Mouse (Mus musculus) forebrain, embryonic 15.5 days (tissue): ENCODE results near the gene Sst. TPM values are rescaled to one million over a fixed set of nuclear protein-coding genes. Genes with fewer than 3 reads are reported as not detected.
"Not testable (repeated sequence)": the region's sequence is repeated elsewhere in the genome, so short reads cannot be mapped to it uniquely, and the experiment has no call there.

ENCODE experiments used
- ATAC-seq: fragments of 200-750 bp; cut with Nextera tagmentation; replicated peaks from 2 replicates; pipeline ENCODE4 v1.8.0; 2017; ENCODE audit warnings: mild to moderate bottlenecking, moderate TSS enrichment, moderate library complexity
- H3K27ac ChIP-seq: fragments of 300-500 bp; sonication (generic); replicated peaks from 2 replicates; pipeline ENCODE4 v1.5.1; 2015; ENCODE audit warnings: mild to moderate bottlenecking, inconsistent platforms
- H3K27me3 ChIP-seq: fragments of 300-500 bp; sonication (generic); 2 replicates; pipeline ENCODE4 v1.6.1; 2015; ENCODE audit warnings: inconsistent platforms
- H3K36me3 ChIP-seq: fragments of 300-500 bp; sonication (generic); 2 replicates; pipeline ENCODE4 v1.6.1; 2015; ENCODE audit warnings: mild to moderate bottlenecking, inconsistent platforms
- H3K4me1 ChIP-seq: fragments of 300-500 bp; sonication (generic); 2 replicates; pipeline ENCODE4 v1.6.1; 2015; ENCODE audit warnings: inconsistent platforms
- H3K4me2 ChIP-seq: fragments of 300-500 bp; sonication (generic); replicated peaks from 2 replicates; pipeline ENCODE4 v1.6.1; 2015; ENCODE audit warnings: mild to moderate bottlenecking, inconsistent platforms
- H3K4me3 ChIP-seq: fragments of 300-500 bp; sonication (generic); 2 replicates; pipeline ENCODE4 v1.5.1; 2015; ENCODE audit warnings: mild to moderate bottlenecking, inconsistent platforms
- H3K9ac ChIP-seq: fragments of 300-500 bp; sonication (generic); replicated peaks from 2 replicates; pipeline ENCODE4 v1.6.1; 2015; ENCODE audit warnings: mild to moderate bottlenecking, inconsistent platforms
- H3K9me3 ChIP-seq: fragments of 300-500 bp; sonication (generic); 2 replicates; pipeline ENCODE4 v1.6.1; 2016; ENCODE audit warnings: inconsistent platforms
- WGBS: fragments of 180-500 bp; shearing (Covaris S2); methylation state at CpG from one replicate; pipeline ENCODE4 v1.1.7; 2015; ENCODE audit warnings: mixed read lengths; 5-methylcytosine and 5-hydroxymethylcytosine counted together
- polyA plus RNA-seq: library from polyadenylated mRNA; unstranded; fragments of >200 nt; fragmentation: Nextera tagmentation; extraction: Ambion mirVana; gene quantifications from 2 replicates; pipeline ENCODE4 v1.2.1, GENCODE M21; 2015

Sst gene
- polyA plus RNA-seq = 200 and 208 TPM in 2 replicates

GRCm38 (mm10) chr16:23890636-23891035 lies at the start of gene Sst:
Sst (minus strand) TSS chr16:23890958.
- 4% methylated on average over 26 of the region's 26 CpGs for WGBS
- no peak within 1 kb of the TSS for H3K27ac ChIP-seq
- no peaks in the 10 kb centered on the region for H3K9me3 ChIP-seq
- H3K4me2 ChIP-seq = peak within 1 kb of the TSS; percentile 31
- H3K27me3 ChIP-seq = peaks cover 31% of the 10 kb centered on the region
- peaks cover 5% of the 10 kb centered on the region; the same call in 1 of the 2 replicates for H3K4me1 ChIP-seq
- peak within 1 kb of the TSS; percentile 23 for H3K4me3 ChIP-seq
- no peak within 1 kb of the TSS for H3K9ac ChIP-seq
- H3K36me3 ChIP-seq = no peaks in the 10 kb centered on the region
- 0 out of 2 replicates have a peak, but pooled peaks have one; percentile 53 for ATAC-seq

- ATAC-seq = no peak
- H3K36me3 ChIP-seq = no peaks in the 10 kb centered on the region
- no peak overlapping the region for H3K27ac ChIP-seq
- H3K4me3 ChIP-seq = no peak overlapping the region
- no peak overlapping the region for H3K4me2 ChIP-seq
- H3K4me1 ChIP-seq = no peaks in the 10 kb centered on the region
- no peaks in the 10 kb centered on the region for H3K9me3 ChIP-seq
- H3K27me3 ChIP-seq = no peaks in the 10 kb centered on the region
- H3K9ac ChIP-seq = no peak overlapping the region
- WGBS = 73% methylated on average over 2 of the region's 2 CpGs
Observed at GRCm38 (mm10) chr16:23934397-23934796, 43.6 kb upstream of the Sst start.

DNA sequence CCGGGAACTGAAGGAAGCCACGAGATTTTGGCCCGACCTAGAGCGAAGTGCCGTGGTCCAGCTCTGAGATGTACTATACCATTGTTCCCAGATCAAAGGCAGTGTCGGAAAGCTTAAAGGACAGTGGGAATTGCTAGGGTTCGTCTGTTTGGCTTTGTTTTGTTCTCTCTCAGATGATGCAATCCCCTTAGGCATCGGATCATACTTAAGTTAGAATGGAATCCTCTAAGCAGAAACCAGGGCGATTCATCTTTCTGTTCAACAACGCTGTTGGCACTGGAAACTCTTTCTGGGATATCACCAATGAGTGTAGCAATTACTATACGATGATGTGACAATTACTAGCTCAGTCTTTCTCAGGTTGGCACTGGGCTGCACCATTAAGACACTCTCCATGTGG lies 41.5 kb upstream of the Sst start, which contains the start of gene Rtp2:
Gene Rtp2, minus strand, starts transcription at position 101 of the 400 bp plus-strand sequence.
- Histone ChIP-seq H3K4me2 (no peak within 1 kb of the TSS), H3K9ac (no peak within 1 kb of the TSS), H3K36me3 (no peaks in the 10 kb centered on the region), H3K4me1 (no peaks in the 10 kb centered on the region), H3K27me3 (no peaks in the 10 kb centered on the region), H3K27ac (no peak within 1 kb of the TSS), H3K9me3 (no peaks in the 10 kb centered on the region), H3K4me3 (no peak within 1 kb of the TSS)
- 58% methylated on average over 11 of the region's 11 CpGs for WGBS
- ATAC-seq = no peak

- no peaks in the 10 kb centered on the region for H3K36me3 ChIP-seq
- no peaks in the 10 kb centered on the region for H3K27me3 ChIP-seq
- H3K4me1 ChIP-seq = no peaks in the 10 kb centered on the region
- H3K9ac ChIP-seq = no peak overlapping the region
- no peak overlapping the region for H3K27ac ChIP-seq
- no peak for ATAC-seq
- no peak overlapping the region for H3K4me3 ChIP-seq
- no peak overlapping the region for H3K4me2 ChIP-seq
- 70% methylated on average over 18 of the region's 18 CpGs for WGBS
- H3K9me3 ChIP-seq = no peaks in the 10 kb centered on the region
Observed at GRCm38 (mm10) chr16:23931275-23931674, 40.5 kb upstream of the Sst start.

GRCm38 (mm10) chr16:23930426-23931073 lies 39.8 kb upstream of the Sst start:
- Histone ChIP-seq H3K27ac (no peak overlapping the region), H3K4me2 (no peak overlapping the region), H3K36me3 (no peaks in the 10 kb centered on the region), H3K4me1 (no peaks in the 10 kb centered on the region), H3K9me3 (no peaks in the 10 kb centered on the region), H3K27me3 (no peaks in the 10 kb centered on the region), H3K4me3 (no peak overlapping the region), H3K9ac (no peak overlapping the region)
- ATAC-seq = no peak
- 93% methylated on average over 3 of the region's 3 CpGs for WGBS

GRCm38 (mm10) chr16:23927301-23928114 lies 36.8 kb upstream of the Sst start:
- 91% methylated on average over 33 of the region's 33 CpGs for WGBS
- no peak overlapping the region for H3K27ac ChIP-seq
- H3K9me3 ChIP-seq = no peaks in the 10 kb centered on the region
- H3K36me3 ChIP-seq = no peaks in the 10 kb centered on the region
- no peaks in the 10 kb centered on the region for H3K27me3 ChIP-seq
- no peak overlapping the region for H3K4me3 ChIP-seq
- no peaks in the 10 kb centered on the region for H3K4me1 ChIP-seq
- no peak for ATAC-seq
- no peak overlapping the region for H3K4me2 ChIP-seq
- no peak overlapping the region for H3K9ac ChIP-seq

DNA sequence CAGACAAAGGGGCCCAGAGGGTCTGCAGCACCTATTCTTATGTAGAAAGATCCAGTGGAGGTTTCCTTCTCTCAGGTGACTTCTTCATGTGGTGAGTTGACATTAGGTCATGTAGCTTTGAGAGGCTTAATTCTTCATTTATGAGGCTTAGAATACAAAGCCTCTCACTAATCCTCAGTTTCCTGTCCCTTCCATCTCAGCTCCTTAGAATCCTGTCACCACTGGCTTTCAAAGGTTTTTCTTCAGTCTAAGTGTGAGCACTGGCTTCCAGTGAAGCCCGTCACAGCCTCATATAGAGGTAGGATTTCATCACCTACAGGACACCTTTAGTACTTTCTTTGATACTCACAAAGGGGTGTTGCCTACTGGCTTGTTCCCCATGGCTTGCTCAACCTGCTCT lies 32.1 kb upstream of the Sst start:
- 90% methylated on average over 1 of the region's 1 CpGs for WGBS

GRCm38 (mm10) chr16:23921697-23922096 lies 30.9 kb upstream of the Sst start:
- H3K9ac ChIP-seq = no peak overlapping the region
- H3K4me1 ChIP-seq = no peaks in the 10 kb centered on the region
- 62% methylated on average over 5 of the region's 5 CpGs for WGBS
- H3K36me3 ChIP-seq = no peaks in the 10 kb centered on the region
- H3K4me2 ChIP-seq = no peak overlapping the region
- no peaks in the 10 kb centered on the region for H3K27me3 ChIP-seq
- ATAC-seq = no peak
- H3K9me3 ChIP-seq = no peaks in the 10 kb centered on the region
- no peak overlapping the region for H3K27ac ChIP-seq
- H3K4me3 ChIP-seq = no peak overlapping the region

More for the DNA sequence above, 32.1 kb upstream of the Sst start:
- no peaks in the 10 kb centered on the region for H3K27me3 ChIP-seq
- H3K27ac ChIP-seq = no peak overlapping the region
- no peaks in the 10 kb centered on the region for H3K36me3 ChIP-seq
- H3K4me2 ChIP-seq = no peak overlapping the region
- H3K9ac ChIP-seq = no peak overlapping the region
- no peaks in the 10 kb centered on the region for H3K9me3 ChIP-seq
- H3K4me3 ChIP-seq = no peak overlapping the region
- ATAC-seq = no peak
- no peaks in the 10 kb centered on the region for H3K4me1 ChIP-seq

- WGBS = 84% methylated on average over 2 of the region's 2 CpGs
- no peaks in the 10 kb centered on the region for H3K36me3 ChIP-seq
- H3K27me3 ChIP-seq = no peaks in the 10 kb centered on the region
- no peaks in the 10 kb centered on the region for H3K9me3 ChIP-seq
- H3K9ac ChIP-seq = no peak overlapping the region
- no peak for ATAC-seq
- H3K27ac ChIP-seq = no peak overlapping the region
- no peaks in the 10 kb centered on the region for H3K4me1 ChIP-seq
- no peak overlapping the region for H3K4me3 ChIP-seq
- no peak overlapping the region for H3K4me2 ChIP-seq
Observed at GRCm38 (mm10) chr16:23919418-23919817, 28.7 kb upstream of the Sst start.

GRCm38 (mm10) chr16:23913401-23913800 lies 22.6 kb upstream of the Sst start:
- H3K9ac ChIP-seq = no peak overlapping the region

DNA sequence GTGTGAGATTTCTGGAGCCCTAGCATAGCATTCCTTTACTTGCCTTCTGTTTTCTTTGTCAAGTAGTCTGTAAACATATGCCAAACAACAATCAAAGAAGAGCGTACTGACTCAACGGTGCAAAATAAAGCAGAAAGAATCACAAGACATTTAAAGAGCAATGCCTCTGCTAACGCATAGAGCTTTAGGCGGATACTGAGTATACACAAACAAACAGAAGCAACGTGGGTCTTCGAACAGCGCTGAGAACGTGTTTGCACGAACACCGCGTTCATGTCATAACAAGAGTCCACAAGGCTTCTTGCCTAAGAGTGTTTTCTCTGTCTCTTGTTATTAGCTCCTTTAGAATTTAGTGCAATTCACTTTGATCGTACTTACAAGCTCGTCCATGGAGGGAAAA lies 22.0 kb upstream of the Sst start:
- Histone ChIP-seq H3K9me3 (no peaks in the 10 kb centered on the region), H3K4me2 (no peak overlapping the region), H3K4me1 (no peaks in the 10 kb centered on the region), H3K27me3 (no peaks in the 10 kb centered on the region), H3K4me3 (no peak overlapping the region), H3K36me3 (no peaks in the 10 kb centered on the region), H3K27ac (no peak overlapping the region), H3K9ac (no peak overlapping the region)
- no peak for ATAC-seq
- 72% methylated on average over 13 of the region's 13 CpGs for WGBS

More at GRCm38 (mm10) chr16:23913401-23913800, 22.6 kb upstream of the Sst start:
- H3K9me3 ChIP-seq = no peaks in the 10 kb centered on the region
- ATAC-seq = no peak
- H3K27me3 ChIP-seq = no peaks in the 10 kb centered on the region
- no peak overlapping the region for H3K4me3 ChIP-seq
- no peak overlapping the region for H3K4me2 ChIP-seq
- H3K27ac ChIP-seq = no peak overlapping the region
- H3K36me3 ChIP-seq = no peaks in the 10 kb centered on the region
- 56% methylated on average over 3 of the region's 3 CpGs for WGBS
- H3K4me1 ChIP-seq = no peaks in the 10 kb centered on the region

DNA sequence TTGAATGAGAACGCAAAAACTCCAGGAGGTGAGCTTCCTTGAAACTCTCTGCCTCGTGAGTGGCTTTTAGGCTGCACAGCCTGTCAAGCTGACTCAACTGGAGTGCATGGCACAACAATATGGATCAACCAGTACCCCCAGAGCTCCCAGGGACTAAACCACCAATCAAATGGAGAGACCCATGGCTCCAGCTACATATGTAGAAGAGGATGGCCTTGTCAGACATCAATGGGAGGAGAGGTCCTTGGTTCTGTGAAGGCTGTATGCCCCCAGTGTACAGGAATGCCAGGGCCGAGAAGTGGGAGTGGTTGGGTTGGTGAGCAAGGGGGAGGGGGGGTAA lies 18.2 kb upstream of the Sst start:
- not testable (repeated sequence) for H3K9me3 ChIP-seq, H3K27ac ChIP-seq, H3K9ac ChIP-seq, H3K36me3 ChIP-seq, H3K27me3 ChIP-seq, H3K4me1 ChIP-seq, H3K4me2 ChIP-seq, H3K4me3 ChIP-seq, ATAC-seq
- WGBS = 86% methylated on average over 3 of the region's 3 CpGs
